Mouse (Mus musculus): ENCODE data around the gene Pinlyp. TPM values are rescaled to one million over a fixed set of nuclear protein-coding genes. Genes with fewer than 3 reads are reported as not detected.
A peak's percentile ranks its signal among the peaks of the same experiment; 100 is the strongest.
"Not testable (repeated sequence)": the region's sequence is repeated elsewhere in the genome, so short reads cannot be mapped to it uniquely, and the experiment has no call there.

The Pinlyp gene
- polyA plus RNA-seq, 1 experiment from 2014 or later = not detected

- peak; percentile 37; the same call in 1 of the 2 replicates for ATAC-seq (ENCODE audit: low FRiP score, low read depth)
- Histone ChIP-seq H3K36me3 (peaks cover 34% of the 10 kb centered on the region), H3K9ac (peak overlapping the region; percentile 87), H3K27ac (peak overlapping the region; percentile 83), H3K27me3 (peaks cover 15% of the 10 kb centered on the region), H3K9me3 (no peaks in the 10 kb centered on the region), H3K4me2 (replicated peaks) (peak overlapping the region; percentile 96), H3K4me3 (peak overlapping the region; percentile 67), H3K4me1 (peaks cover 41% of the 10 kb centered on the region)
- under 1% methylated on average over 43 of the region's 43 CpGs for WGBS
These were observed 14.5 kb downstream of the Pinlyp start for GRCm38 (mm10) chr7:24531211-24531971.

DNA sequence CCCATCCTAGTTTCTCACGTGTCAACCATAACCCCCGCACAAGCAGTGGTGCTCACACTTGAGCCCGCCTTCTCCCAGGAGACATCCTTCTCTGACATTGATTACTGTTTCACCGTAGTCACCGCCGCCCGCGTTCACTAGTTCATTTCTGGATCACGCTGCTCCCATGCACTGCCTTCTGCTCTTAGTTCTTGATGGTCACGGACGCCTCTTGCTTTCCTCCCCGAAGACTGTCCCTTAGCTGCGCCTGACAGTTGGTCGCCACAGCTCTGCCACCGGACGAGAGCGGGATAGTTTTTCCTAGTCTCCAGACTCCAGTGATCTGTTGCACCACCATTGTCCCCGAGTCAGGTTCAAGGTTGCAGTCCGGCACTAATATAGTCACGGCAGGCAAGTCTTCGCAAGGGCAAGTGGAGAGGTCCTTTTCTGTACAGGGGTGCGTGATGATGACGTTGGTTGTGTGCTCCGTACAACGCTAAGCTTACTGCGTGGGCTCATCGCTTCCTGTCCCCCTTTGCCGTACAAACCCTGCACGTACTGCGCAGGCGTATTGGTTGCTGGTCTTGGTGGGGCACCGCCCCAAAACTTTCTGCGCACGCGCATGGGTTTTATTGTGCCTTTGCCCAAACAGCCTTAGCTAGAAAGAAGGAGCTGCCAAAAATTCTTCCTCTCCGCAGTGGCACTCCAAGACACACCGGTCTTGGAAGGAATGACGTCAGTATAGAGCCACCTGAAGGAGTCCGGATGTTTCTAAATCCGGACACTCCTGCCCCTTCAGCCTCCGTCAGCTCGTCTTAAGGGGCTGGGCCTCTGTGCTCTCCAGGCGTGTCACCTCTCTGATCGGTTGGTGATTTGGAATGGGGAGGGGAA, 15.6 kb downstream of the Pinlyp start, which contains the start of gene Irgq:
Gene Irgq, plus strand, starts transcription at position 628 of the 870 bp plus-strand sequence.
- Histone ChIP-seq H3K9me3 (no peaks in the 10 kb centered on the region), H3K4me1 (peaks cover 48% of the 10 kb centered on the region), H3K36me3 (peaks cover 23% of the 10 kb centered on the region), H3K9ac (peak within 1 kb of the TSS; percentile 87), H3K27ac (peak within 1 kb of the TSS; percentile 83), H3K4me2 (replicated peaks) (peak within 1 kb of the TSS; percentile 96), H3K4me3 (peak within 1 kb of the TSS; percentile 67), H3K27me3 (peaks cover 15% of the 10 kb centered on the region)
- peak; percentile 95 for ATAC-seq (ENCODE audit: low FRiP score, low read depth)
- WGBS = under 1% methylated on average over 44 of the region's 44 CpGs

DNA sequence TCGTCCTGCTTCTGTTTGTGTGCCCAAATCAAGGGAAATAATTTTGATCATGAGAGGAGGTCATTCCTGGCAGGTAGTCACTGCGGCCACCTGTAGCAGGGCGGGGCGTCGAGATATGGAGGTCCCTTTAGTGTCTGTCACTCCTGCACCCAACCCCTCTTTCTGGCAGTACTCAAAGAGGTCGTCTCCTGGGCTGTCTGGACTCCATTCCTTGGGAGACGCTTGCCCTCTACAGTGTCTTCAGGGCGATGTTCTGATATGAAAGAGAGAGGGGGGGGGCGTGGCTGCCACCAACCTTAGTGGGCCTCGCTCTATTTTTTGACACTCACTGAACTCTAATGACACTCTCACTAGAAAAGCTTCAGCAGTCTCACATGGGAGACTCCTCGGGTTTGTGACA, 16.3 kb downstream of the Pinlyp start:
- no peak for ATAC-seq (ENCODE audit: low FRiP score, low read depth)
- 55% methylated on average over 11 of the region's 11 CpGs for WGBS

GRCm38 (mm10) chr7:24528861-24529260, 17.1 kb downstream of the Pinlyp start:
- Histone ChIP-seq H3K36me3 (peaks cover 9% of the 10 kb centered on the region), H3K4me3 (no peak overlapping the region), H3K27me3 (peaks cover 10% of the 10 kb centered on the region), H3K9ac (no peak overlapping the region), H3K9me3 (no peaks in the 10 kb centered on the region), H3K27ac (no peak overlapping the region), H3K4me1 (peaks cover 37% of the 10 kb centered on the region), H3K4me2 (replicated peaks) (0 out of 2 replicates have a peak overlapping the region, but pooled peaks have one; percentile 96)
- WGBS = 92% methylated on average over 11 of the region's 11 CpGs
- ATAC-seq (ENCODE audit: low FRiP score, low read depth) = no peak

More for the DNA sequence above, 16.3 kb downstream of the Pinlyp start:
- Histone ChIP-seq H3K4me2 (replicated peaks) (peak overlapping the region; percentile 96), H3K9me3 (no peaks in the 10 kb centered on the region), H3K36me3 (peaks cover 16% of the 10 kb centered on the region), H3K9ac (peak overlapping the region; percentile 87), H3K27me3 (peaks cover 15% of the 10 kb centered on the region), H3K4me1 (peaks cover 45% of the 10 kb centered on the region), H3K27ac (0 out of 2 replicates have a peak overlapping the region, but pooled peaks have one; percentile 81), H3K4me3 (peak overlapping the region; percentile 67)

DNA sequence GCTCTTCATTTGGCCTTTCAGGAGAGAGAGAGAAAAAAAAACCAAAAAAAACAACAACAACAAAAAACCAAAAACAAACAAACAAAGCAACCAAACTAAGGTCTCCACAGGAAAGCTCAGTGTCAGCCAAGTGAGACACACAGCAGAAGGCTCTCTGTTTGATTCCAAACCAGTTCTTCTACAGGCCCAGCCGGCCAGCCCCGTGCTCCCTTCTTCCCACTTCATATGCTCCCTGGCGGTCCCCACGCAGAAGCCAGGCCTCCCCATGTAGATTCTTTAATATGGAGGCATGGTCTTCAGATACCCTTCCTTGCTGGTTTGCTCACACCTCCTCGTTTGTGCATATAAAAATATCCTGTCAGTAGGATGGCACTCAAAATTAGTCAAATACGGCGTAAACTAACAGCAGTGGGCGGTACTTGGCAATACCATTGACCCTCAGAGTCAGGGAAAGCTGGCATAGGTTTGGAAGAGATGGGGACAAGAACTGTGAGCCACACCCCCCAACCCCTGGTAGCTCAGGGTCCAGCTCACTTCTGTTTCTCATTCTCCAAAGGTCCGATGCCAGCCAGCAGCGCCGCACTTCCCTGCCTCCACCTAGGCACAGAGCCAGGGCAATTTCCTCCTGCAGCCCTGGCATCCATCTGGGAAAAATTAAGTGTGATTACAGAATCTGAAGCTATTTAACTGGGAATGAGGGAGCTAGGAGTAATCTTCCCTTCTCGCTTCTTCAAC, 20.1 kb downstream of the Pinlyp start:
- no peak overlapping the region for H3K4me3 ChIP-seq
- H3K4me2 ChIP-seq (replicated peaks) = no peak overlapping the region
- 0 out of 2 replicates have a peak overlapping the region, but pooled peaks have one; percentile 43 for H3K9ac ChIP-seq
- no peak for ATAC-seq (ENCODE audit: low FRiP score, low read depth)
- H3K36me3 ChIP-seq = no peaks in the 10 kb centered on the region
- 74% methylated on average over 12 of the region's 12 CpGs for WGBS
- H3K27me3 ChIP-seq = no peaks in the 10 kb centered on the region
- H3K27ac ChIP-seq = no peak overlapping the region
- H3K4me1 ChIP-seq = peaks cover 17% of the 10 kb centered on the region
- H3K9me3 ChIP-seq = no peaks in the 10 kb centered on the region

- 80% methylated on average over 6 of the region's 6 CpGs for WGBS
- Histone ChIP-seq H3K27me3 (no peaks in the 10 kb centered on the region), H3K9me3 (no peaks in the 10 kb centered on the region), H3K4me3 (no peak overlapping the region), H3K4me2 (replicated peaks) (no peak overlapping the region), H3K4me1 (peaks cover 17% of the 10 kb centered on the region), H3K27ac (no peak overlapping the region), H3K9ac (no peak overlapping the region), H3K36me3 (no peaks in the 10 kb centered on the region)
- no peak for ATAC-seq (ENCODE audit: low FRiP score, low read depth)
These were observed 20.9 kb downstream of the Pinlyp start for GRCm38 (mm10) chr7:24524978-24525377.

- Histone ChIP-seq H3K4me2 (replicated peaks) (no peak overlapping the region), H3K4me3 (no peak overlapping the region), H3K4me1 (peaks cover 9% of the 10 kb centered on the region; the same call in 1 of the 2 replicates), H3K27me3 (no peaks in the 10 kb centered on the region), H3K9me3 (no peaks in the 10 kb centered on the region), H3K36me3 (no peaks in the 10 kb centered on the region), H3K27ac (no peak overlapping the region), H3K9ac (no peak overlapping the region)
- no peak for ATAC-seq (ENCODE audit: low FRiP score, low read depth)
- WGBS = 82% methylated on average over 6 of the region's 6 CpGs
These were observed 22.2 kb downstream of the Pinlyp start for GRCm38 (mm10) chr7:24523723-24524122.

DNA sequence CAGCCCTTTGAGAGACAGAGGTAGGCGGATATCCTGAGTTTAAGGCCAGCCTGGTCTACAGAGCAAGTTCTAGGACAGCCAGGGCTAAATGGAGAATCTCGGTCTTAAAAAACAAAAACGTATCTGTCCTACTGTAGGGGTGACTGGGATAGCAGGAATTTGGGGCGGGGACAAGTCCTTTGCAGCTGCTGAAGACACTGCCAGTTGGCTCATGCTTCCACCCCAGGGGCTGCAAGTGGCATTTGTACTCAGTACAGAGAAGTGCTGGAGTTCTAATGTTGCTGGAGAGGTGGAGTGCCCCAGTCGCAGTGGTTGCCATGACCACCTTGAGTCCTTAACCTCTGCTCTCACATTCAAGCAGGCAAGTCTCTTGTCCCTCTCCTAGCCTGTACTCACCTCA, 23.1 kb downstream of the Pinlyp start:
- H3K9me3 ChIP-seq = no peaks in the 10 kb centered on the region
- no peak overlapping the region for H3K4me3 ChIP-seq
- no peaks in the 10 kb centered on the region for H3K36me3 ChIP-seq
- ATAC-seq (ENCODE audit: low FRiP score, low read depth) = no peak
- no peak overlapping the region for H3K4me2 ChIP-seq (replicated peaks)
- no peak overlapping the region for H3K27ac ChIP-seq
- peaks cover 9% of the 10 kb centered on the region; the same call in 1 of the 2 replicates for H3K4me1 ChIP-seq
- no peaks in the 10 kb centered on the region for H3K27me3 ChIP-seq
- 61% methylated on average over 5 of the region's 5 CpGs for WGBS
- no peak overlapping the region for H3K9ac ChIP-seq

DNA sequence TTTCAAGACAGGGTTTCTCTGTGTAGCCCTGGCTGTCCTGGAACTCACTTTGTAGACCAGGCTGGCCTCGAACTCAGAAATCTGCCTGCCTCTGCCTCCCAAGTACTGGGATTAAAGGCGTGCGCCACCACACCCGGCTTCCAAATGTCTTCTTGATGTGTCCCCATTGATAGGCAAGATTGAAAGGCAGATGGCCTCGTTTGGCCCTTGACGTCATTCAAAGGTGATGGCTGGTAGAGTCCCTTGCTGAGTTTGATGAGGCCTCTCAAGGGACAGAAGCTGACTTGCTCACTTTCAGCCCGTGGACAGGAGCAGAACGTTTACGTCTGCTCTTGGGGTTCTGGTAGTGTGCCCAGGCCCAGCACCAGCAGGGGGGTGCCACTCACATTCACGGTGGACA, 25.9 kb downstream of the Pinlyp start:
- H3K27ac ChIP-seq; H3K4me3 ChIP-seq; H3K9ac ChIP-seq; ATAC-seq (ENCODE audit: low FRiP score, low read depth); H3K27me3 ChIP-seq; H3K4me2 ChIP-seq (replicated peaks); H3K9me3 ChIP-seq; H3K4me1 ChIP-seq: not testable (repeated sequence)
- peaks cover 19% of the 10 kb centered on the region for H3K36me3 ChIP-seq
- 88% methylated on average over 10 of the region's 10 CpGs for WGBS

DNA sequence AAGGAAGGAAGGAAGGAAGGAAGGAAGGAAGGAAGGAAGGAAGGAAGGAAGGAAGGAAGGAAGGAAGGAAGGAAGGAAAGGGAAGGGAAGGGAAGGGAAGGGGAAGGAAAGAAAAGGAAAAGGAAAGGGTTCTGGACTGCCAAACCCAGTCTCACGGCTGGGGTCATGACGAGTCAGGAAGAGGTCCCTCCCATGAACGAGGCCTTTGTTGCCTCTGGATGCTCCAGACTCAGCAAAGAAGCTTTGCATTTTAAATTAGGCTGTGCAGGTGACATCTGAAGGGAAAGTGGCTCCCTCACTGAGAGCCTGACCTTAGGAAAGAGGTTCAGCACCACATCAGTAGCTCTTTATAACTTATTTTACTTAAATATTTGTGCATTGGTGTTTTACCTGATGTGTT, 26.8 kb downstream of the Pinlyp start:
- no peak for ATAC-seq (ENCODE audit: low FRiP score, low read depth)
- Histone ChIP-seq H3K4me3 (no peak overlapping the region), H3K9me3 (no peaks in the 10 kb centered on the region), H3K4me2 (replicated peaks) (no peak overlapping the region), H3K9ac (no peak overlapping the region), H3K4me1 (no peaks in the 10 kb centered on the region), H3K27ac (no peak overlapping the region), H3K27me3 (no peaks in the 10 kb centered on the region), H3K36me3 (peaks cover 28% of the 10 kb centered on the region)
- 72% methylated on average over 3 of the region's 3 CpGs for WGBS

DNA sequence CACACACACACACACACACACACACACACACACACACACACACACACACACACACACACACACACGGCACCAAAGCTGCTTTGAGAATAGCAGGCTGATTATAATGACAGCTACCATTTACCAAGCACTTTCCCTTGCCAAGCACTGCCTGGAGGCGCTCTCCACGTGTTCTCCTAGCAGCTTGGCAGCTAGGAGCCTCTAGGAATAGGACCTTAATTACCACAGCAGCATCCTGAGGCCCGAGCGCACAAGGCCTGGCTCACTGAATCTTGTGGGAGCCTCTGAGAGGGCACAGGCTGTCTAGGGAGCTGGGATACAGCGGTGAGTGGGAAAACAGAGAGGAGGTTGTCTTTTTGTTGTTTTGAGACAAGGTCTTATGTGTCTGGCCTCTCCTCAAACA, 28.3 kb downstream of the Pinlyp start:
- H3K4me3 ChIP-seq = no peak overlapping the region
- H3K4me1 ChIP-seq = no peaks in the 10 kb centered on the region
- no peak overlapping the region for H3K4me2 ChIP-seq (replicated peaks)
- H3K9me3 ChIP-seq = no peaks in the 10 kb centered on the region
- 53% methylated on average over 6 of the region's 6 CpGs for WGBS
- no peak overlapping the region for H3K27ac ChIP-seq
- no peaks in the 10 kb centered on the region for H3K27me3 ChIP-seq
- H3K36me3 ChIP-seq = peaks cover 39% of the 10 kb centered on the region
- no peak overlapping the region for H3K9ac ChIP-seq
- no peak for ATAC-seq (ENCODE audit: low FRiP score, low read depth)

Data from limb, embryonic 13.5 days (tissue).